Mouse (Mus musculus): ENCODE data around the gene Strn3. TPM values are rescaled to one million over a fixed set of nuclear protein-coding genes. Genes with fewer than 3 reads are reported as not detected.
"Not testable (repeated sequence)": the region's sequence is repeated elsewhere in the genome, so short reads cannot be mapped to it uniquely, and the experiment has no call there.

Strn3 gene
- total RNA-seq, 2 experiments from 2014 or later: 92.7 to 93.5 TPM

- no peak for DNase-seq
Observed at GRCm38 (mm10) chr12:51612361-51612760, 79.3 kb downstream of the Strn3 start.

GRCm38 (mm10) chr12:51606138-51606537, 85.6 kb downstream of the Strn3 start:
- DNase-seq: no peak

GRCm38 (mm10) chr12:51603306-51603705, 88.4 kb downstream of the Strn3 start:
- DNase-seq: no peak

GRCm38 (mm10) chr12:51594030-51594470, 97.6 kb downstream of the Strn3 start:
- no peak for DNase-seq

- peak in 1 of 2 experiments; percentile 10 for DNase-seq
Observed at GRCm38 (mm10) chr12:51593229-51594029, 98.3 kb downstream of the Strn3 start, which contains the start of gene Coch. TSS of gene Coch (plus strand) at chr12:51593341.

- no peak for DNase-seq
Observed at GRCm38 (mm10) chr12:51592888-51593228, 98.8 kb downstream of the Strn3 start.

- DNase-seq: no peak
Observed at GRCm38 (mm10) chr12:51591921-51592320, 99.8 kb downstream of the Strn3 start.

- no peak for DNase-seq
Observed at GRCm38 (mm10) chr12:51589263-51589662, 102.4 kb downstream of the Strn3 start.

- not testable (repeated sequence) for DNase-seq
Observed at GRCm38 (mm10) chr12:51577816-51578215, 113.9 kb downstream of the Strn3 start.

- no peak for DNase-seq
Observed at GRCm38 (mm10) chr12:51572651-51573050, 119.0 kb downstream of the Strn3 start.

GRCm38 (mm10) chr12:51569944-51570343, 121.8 kb downstream of the Strn3 start:
- DNase-seq: no peak

GRCm38 (mm10) chr12:51569472-51569871, 122.2 kb downstream of the Strn3 start:
- no peak for DNase-seq

- DNase-seq: no peak
Observed at GRCm38 (mm10) chr12:51567225-51567624, 124.5 kb downstream of the Strn3 start.

- DNase-seq: no peak
Observed at GRCm38 (mm10) chr12:51561416-51561815, 130.3 kb downstream of the Strn3 start.

Other genes starting within 250 kb of the Strn3 start
- gene Coch, start 98.6 kb downstream of the Strn3 start, total RNA-seq (2021): 1 to 10 TPM; 2.9 to 4.3 TPM
- gene Ap4s1, start 864 bp downstream of the Strn3 start, total RNA-seq (2021): 10 to 100 TPM; 49.6 to 51.1 TPM
- 10 to 100 TPM; 84.0 to 85.7 TPM for gene Hectd1, start 137.6 kb upstream of the Strn3 start, total RNA-seq (2021)

Measured in layer of hippocampus, postnatal 36 days (tissue).